Mouse (Mus musculus) stomach, postnatal 0 days (tissue): ENCODE data around the gene 1700019N19Rik.

Experiments used
- CTCF ChIP-seq: IDR thresholded peaks from 2 replicates; pipeline ENCODE4 v1.5.1; 2016; ENCODE audit warnings: antibody characterized with exemption, low read depth, mild to moderate bottlenecking, moderate library complexity
- EP300 ChIP-seq: optimal IDR thresholded peaks from 2 replicates; pipeline ENCODE3; 2016; ENCODE audit warnings: antibody characterized with exemption

DNA sequence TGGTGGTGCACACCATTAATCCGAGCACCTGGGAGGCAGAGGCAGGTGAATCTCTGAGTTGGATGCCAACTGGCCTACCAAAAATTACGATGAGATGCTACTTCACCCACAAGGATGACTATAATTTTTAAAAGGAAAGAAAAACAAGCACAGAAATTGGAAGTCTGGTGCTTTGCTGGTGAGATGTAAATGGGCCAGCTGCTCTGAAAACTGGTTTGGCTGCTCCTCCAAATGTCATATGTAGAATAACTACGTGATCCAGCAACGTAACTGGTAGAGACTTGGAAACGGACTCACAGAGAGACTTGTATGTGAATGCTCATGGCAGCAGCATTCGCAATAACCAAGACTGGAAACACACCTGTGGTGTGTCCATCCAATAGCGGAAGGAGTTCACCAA lies 35.9 kb upstream of the 1700019N19Rik start:
- TF ChIP-seq CTCF (no peak), EP300 (no peak)
